Mouse (Mus musculus) heart, embryonic 13.5 days (tissue): ENCODE measurements around the gene Epm2a. TPM values are rescaled to one million over a fixed set of nuclear protein-coding genes. Genes with fewer than 3 reads are reported as not detected.
A peak's percentile ranks its signal among the peaks of the same experiment; 100 is the strongest.
"Not testable (repeated sequence)": the region's sequence is repeated elsewhere in the genome, so short reads cannot be mapped to it uniquely, and the experiment has no call there.

Experiments used
- ATAC-seq: fragments of 200-750 bp; cut with Nextera tagmentation; 2 replicates; pipeline ENCODE4 v1.8.0; 2017; ENCODE audit warnings: moderate TSS enrichment; ENCODE audit not compliant: insufficient number of reproducible peaks, low FRiP score, low TSS enrichment; ENCODE audit errors: extremely low read depth
- H3K27ac ChIP-seq: fragments of 300-500 bp; sonication (generic); replicated peaks from 2 replicates; pipeline ENCODE4 v1.5.1; 2015; ENCODE audit warnings: moderate library complexity, mild to moderate bottlenecking, inconsistent platforms
- H3K27me3 ChIP-seq: fragments of 300-500 bp; sonication (generic); replicated peaks from 2 replicates; pipeline ENCODE4 v1.6.1; 2015; ENCODE audit warnings: mild to moderate bottlenecking, inconsistent platforms
- H3K36me3 ChIP-seq: fragments of 300-500 bp; sonication (generic); 2 replicates; pipeline ENCODE4 v1.6.1; 2015; ENCODE audit warnings: mild to moderate bottlenecking, inconsistent platforms
- H3K4me1 ChIP-seq: fragments of 300-500 bp; sonication (generic); 2 replicates; pipeline ENCODE4 v1.6.1; 2015; ENCODE audit warnings: inconsistent platforms
- H3K4me2 ChIP-seq: fragments of 300-500 bp; sonication (generic); 2 replicates; pipeline ENCODE4 v1.6.1; 2015; ENCODE audit warnings: inconsistent platforms, mild to moderate bottlenecking, moderate library complexity
- H3K4me3 ChIP-seq: fragments of 300-500 bp; sonication (generic); 2 replicates; pipeline ENCODE4 v1.5.1; 2015; ENCODE audit warnings: moderate library complexity, mild to moderate bottlenecking, inconsistent platforms
- H3K9ac ChIP-seq: fragments of 300-500 bp; sonication (generic); 2 replicates; pipeline ENCODE4 v1.6.1; 2015; ENCODE audit warnings: inconsistent platforms, mild to moderate bottlenecking, moderate library complexity
- H3K9me3 ChIP-seq: fragments of 300-500 bp; sonication (generic); 2 replicates; pipeline ENCODE4 v1.6.1; 2016; ENCODE audit warnings: inconsistent platforms
- WGBS: fragments of 180-500 bp; shearing (Covaris S2); methylation state at CpG from one replicate; pipeline ENCODE4 v1.1.7; 2015; ENCODE audit warnings: mixed read lengths; 5-methylcytosine and 5-hydroxymethylcytosine counted together
- polyA plus RNA-seq: library from polyadenylated mRNA; unstranded; fragments of >200 nt; fragmentation: Nextera tagmentation; extraction: Ambion mirVana; gene quantifications from 2 replicates; pipeline ENCODE4 v1.2.1, GENCODE M21; 2015

The Epm2a gene
- polyA plus RNA-seq, 1 experiment from 2014 or later = 0.99 TPM

GRCm38 (mm10) chr10:11344536-11345468 is 1.6 kb downstream of the Epm2a start:
- no peak for ATAC-seq
- H3K4me2 ChIP-seq = peak overlapping the region; percentile 75
- WGBS = 76% methylated on average over 18 of the region's 18 CpGs
- H3K9ac ChIP-seq = no peak overlapping the region
- peak overlapping the region; percentile 78; the same call in 1 of the 2 replicates for H3K4me3 ChIP-seq
- no peaks in the 10 kb centered on the region for H3K9me3 ChIP-seq
- H3K27me3 ChIP-seq = no peaks in the 10 kb centered on the region
- peaks cover 11% of the 10 kb centered on the region for H3K4me1 ChIP-seq
- H3K36me3 ChIP-seq = no peaks in the 10 kb centered on the region
- no peak overlapping the region for H3K27ac ChIP-seq

- H3K4me1 ChIP-seq, H3K27ac ChIP-seq, H3K4me2 ChIP-seq, H3K4me3 ChIP-seq, ATAC-seq, H3K36me3 ChIP-seq, H3K9ac ChIP-seq, H3K27me3 ChIP-seq, H3K9me3 ChIP-seq: not testable (repeated sequence)
- 74% methylated on average over 3 of the region's 3 CpGs for WGBS
These were observed 7.2 kb downstream of the Epm2a start for GRCm38 (mm10) chr10:11350243-11350974.

DNA sequence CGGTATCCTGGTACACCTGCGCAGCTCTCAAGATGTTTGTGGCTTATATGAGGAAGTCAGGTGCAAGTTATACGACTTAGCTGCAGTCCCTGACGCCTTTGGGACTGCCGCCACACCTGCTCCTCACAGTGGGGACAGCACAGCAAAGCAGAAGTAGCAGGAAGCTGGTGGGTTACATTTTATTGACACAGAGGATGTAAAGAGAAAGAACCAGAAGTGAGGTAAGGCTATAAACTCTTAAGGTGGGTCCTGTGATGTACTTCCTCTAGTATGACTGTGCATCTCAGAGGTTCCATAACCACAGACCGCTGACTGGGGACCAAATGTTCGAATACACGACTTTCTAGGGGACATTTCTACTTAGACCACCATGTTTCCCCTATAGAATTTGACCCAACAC is 11.4 kb downstream of the Epm2a start:
- Histone ChIP-seq H3K4me2 (no peak overlapping the region), H3K9ac (no peak overlapping the region), H3K4me1 (0 out of 2 replicates have a peak, but pooled peaks cover 7% of the 10 kb centered on the region), H3K27me3 (no peaks in the 10 kb centered on the region), H3K27ac (no peak overlapping the region), H3K4me3 (no peak overlapping the region), H3K9me3 (peaks cover 8% of the 10 kb centered on the region; the same call in 1 of the 2 replicates), H3K36me3 (no peaks in the 10 kb centered on the region)
- no peak for ATAC-seq
- WGBS = 85% methylated on average over 8 of the region's 8 CpGs

GRCm38 (mm10) chr10:11361985-11362692 is 18.9 kb downstream of the Epm2a start:
- Histone ChIP-seq H3K4me1 (no peaks in the 10 kb centered on the region), H3K27me3 (no peaks in the 10 kb centered on the region), H3K9me3 (peaks cover 8% of the 10 kb centered on the region; the same call in 1 of the 2 replicates), H3K4me2 (no peak overlapping the region), H3K27ac (no peak overlapping the region), H3K4me3 (no peak overlapping the region), H3K36me3 (no peaks in the 10 kb centered on the region), H3K9ac (no peak overlapping the region)
- ATAC-seq = no peak
- 56% methylated on average over 5 of the region's 5 CpGs for WGBS

DNA sequence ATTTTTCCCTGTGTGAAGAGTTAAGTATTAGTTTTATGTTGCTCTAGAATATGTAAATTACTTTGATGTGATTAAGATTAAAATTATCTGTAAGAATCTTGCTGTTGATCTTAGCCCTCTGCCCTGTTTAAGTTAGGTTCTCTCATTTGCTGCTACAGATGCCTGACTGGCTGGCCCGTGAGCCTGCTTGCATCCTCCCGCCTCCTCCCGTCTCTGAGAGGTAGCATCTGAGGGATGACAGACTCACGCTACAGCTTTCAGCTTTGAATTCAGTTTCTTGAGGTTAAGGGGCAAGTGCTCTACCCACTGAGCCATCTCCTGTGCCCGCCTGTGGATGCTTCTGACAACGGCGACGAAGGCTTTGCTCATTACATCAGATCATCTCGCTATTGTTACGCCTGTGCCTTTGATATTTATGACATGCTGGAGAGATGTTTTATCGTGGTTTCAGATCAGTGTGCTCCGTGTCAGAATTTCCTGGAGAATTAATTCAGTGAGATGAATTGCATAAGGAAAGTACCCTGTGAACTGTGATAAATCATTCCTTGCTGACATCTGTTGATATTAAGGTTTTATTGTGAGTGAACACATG is 19.8 kb downstream of the Epm2a start:
- WGBS = 78% methylated on average over 12 of the region's 12 CpGs
- ATAC-seq = no peak
- 0 out of 2 replicates have a peak, but pooled peaks cover 2% of the 10 kb centered on the region for H3K9me3 ChIP-seq
- H3K4me3 ChIP-seq = no peak overlapping the region
- no peak overlapping the region for H3K9ac ChIP-seq
- no peaks in the 10 kb centered on the region for H3K36me3 ChIP-seq
- H3K4me2 ChIP-seq = no peak overlapping the region
- H3K27ac ChIP-seq = no peak overlapping the region
- H3K27me3 ChIP-seq = no peaks in the 10 kb centered on the region
- no peaks in the 10 kb centered on the region for H3K4me1 ChIP-seq

- no peaks in the 10 kb centered on the region for H3K27me3 ChIP-seq
- H3K4me3 ChIP-seq = no peak overlapping the region
- H3K9me3 ChIP-seq = no peaks in the 10 kb centered on the region
- no peaks in the 10 kb centered on the region for H3K36me3 ChIP-seq
- no peak overlapping the region for H3K27ac ChIP-seq
- no peak overlapping the region for H3K9ac ChIP-seq
- H3K4me2 ChIP-seq = no peak overlapping the region
- no peaks in the 10 kb centered on the region for H3K4me1 ChIP-seq
- WGBS = 65% methylated on average over 2 of the region's 2 CpGs
- no peak for ATAC-seq
These were observed 38.1 kb downstream of the Epm2a start for GRCm38 (mm10) chr10:11381302-11381701.

- Histone ChIP-seq H3K4me3 (no peak overlapping the region), H3K27me3 (no peaks in the 10 kb centered on the region), H3K9me3 (no peaks in the 10 kb centered on the region), H3K27ac (no peak overlapping the region), H3K4me2 (no peak overlapping the region), H3K36me3 (no peaks in the 10 kb centered on the region), H3K9ac (no peak overlapping the region), H3K4me1 (no peaks in the 10 kb centered on the region)
- ATAC-seq = no peak
- 59% methylated on average over 5 of the region's 5 CpGs for WGBS
These were observed 67.7 kb downstream of the Epm2a start for GRCm38 (mm10) chr10:11410926-11411325.

- Histone ChIP-seq H3K27ac (no peak overlapping the region), H3K4me1 (no peaks in the 10 kb centered on the region), H3K27me3 (no peaks in the 10 kb centered on the region), H3K9me3 (peaks cover 7% of the 10 kb centered on the region; the same call in 1 of the 2 replicates), H3K4me3 (no peak overlapping the region), H3K9ac (no peak overlapping the region), H3K4me2 (no peak overlapping the region), H3K36me3 (no peaks in the 10 kb centered on the region)
- WGBS = 78% methylated on average over 3 of the region's 3 CpGs
- ATAC-seq = no peak
These were observed 76.9 kb downstream of the Epm2a start for GRCm38 (mm10) chr10:11420071-11420470.

- H3K4me1 ChIP-seq = no peaks in the 10 kb centered on the region
- no peaks in the 10 kb centered on the region for H3K27me3 ChIP-seq
- no peak overlapping the region for H3K9ac ChIP-seq
- ATAC-seq = no peak
- H3K4me3 ChIP-seq = no peak overlapping the region
- H3K36me3 ChIP-seq = no peaks in the 10 kb centered on the region
- WGBS = 84% methylated on average over 12 of the region's 12 CpGs
- no peaks in the 10 kb centered on the region for H3K9me3 ChIP-seq
- no peak overlapping the region for H3K4me2 ChIP-seq
- H3K27ac ChIP-seq = no peak overlapping the region
These were observed 86.0 kb downstream of the Epm2a start for GRCm38 (mm10) chr10:11429059-11429812.

DNA sequence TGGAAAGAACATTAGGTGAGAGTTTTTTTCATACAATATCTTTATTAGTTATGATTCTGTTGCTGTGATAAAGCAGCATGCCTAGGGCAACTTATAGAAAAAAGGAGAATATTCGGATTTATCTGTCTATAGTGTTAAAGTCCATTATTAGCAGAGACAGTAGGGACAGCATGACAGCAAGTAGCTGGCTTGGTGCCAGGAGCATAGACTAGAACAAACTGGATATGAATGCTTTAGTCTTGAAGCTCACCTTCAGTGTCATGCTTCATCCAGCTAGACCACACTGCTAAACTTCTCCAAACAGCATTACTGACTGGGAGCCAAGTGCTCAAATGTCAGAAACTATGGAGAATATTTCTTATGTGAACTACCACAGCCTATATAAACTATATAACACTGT is 93.8 kb downstream of the Epm2a start:
- H3K27ac ChIP-seq = no peak overlapping the region
- H3K4me2 ChIP-seq = no peak overlapping the region
- H3K4me3 ChIP-seq = no peak overlapping the region
- H3K9me3 ChIP-seq = no peaks in the 10 kb centered on the region
- H3K9ac ChIP-seq = no peak overlapping the region
- no peaks in the 10 kb centered on the region for H3K4me1 ChIP-seq
- no peaks in the 10 kb centered on the region for H3K36me3 ChIP-seq
- no peaks in the 10 kb centered on the region for H3K27me3 ChIP-seq
- whole genome bisulfite sequencing = 63% methylated on average over 1 of the region's 1 CpGs
- no peak for ATAC-seq
